Mouse (Mus musculus) embryonic facial prominence, embryonic 13.5 days (tissue): ENCODE results near the gene Dcaf6. TPM values are rescaled to one million over a fixed set of nuclear protein-coding genes. Genes with fewer than 3 reads are reported as not detected.
A peak's percentile ranks its signal among the peaks of the same experiment; 100 is the strongest.

ENCODE experiments used
- ATAC-seq: fragments of 200-750 bp; cut with Nextera tagmentation; 2 replicates; pipeline ENCODE4 v1.8.0; 2017; ENCODE audit warnings: low read depth; ENCODE audit not compliant: insufficient number of reproducible peaks, insufficient read depth, low FRiP score, low TSS enrichment
- H3K27ac ChIP-seq: fragments of 300-500 bp; sonication (generic); 2 replicates; pipeline ENCODE4 v1.5.1; 2015; ENCODE audit warnings: moderate library complexity, mild to moderate bottlenecking, inconsistent platforms
- H3K27me3 ChIP-seq: fragments of 300-500 bp; sonication (generic); 2 replicates; pipeline ENCODE4 v1.6.1; 2015; ENCODE audit warnings: mild to moderate bottlenecking, inconsistent platforms
- H3K36me3 ChIP-seq: fragments of 300-500 bp; sonication (generic); 2 replicates; pipeline ENCODE4 v1.6.1; 2015; ENCODE audit warnings: mild to moderate bottlenecking, inconsistent platforms
- H3K4me1 ChIP-seq: fragments of 300-500 bp; sonication (generic); 2 replicates; pipeline ENCODE4 v1.6.1; 2015; ENCODE audit warnings: inconsistent platforms
- H3K4me2 ChIP-seq: fragments of 300-500 bp; sonication (generic); 2 replicates; pipeline ENCODE4 v1.6.1; 2015; ENCODE audit warnings: moderate library complexity, mild to moderate bottlenecking, inconsistent platforms
- H3K4me3 ChIP-seq: fragments of 300-500 bp; sonication (generic); 2 replicates; pipeline ENCODE4 v1.5.1; 2015; ENCODE audit warnings: mild to moderate bottlenecking, inconsistent platforms
- H3K9ac ChIP-seq: fragments of 300-500 bp; sonication (generic); 2 replicates; pipeline ENCODE4 v1.6.1; 2015; ENCODE audit warnings: mild to moderate bottlenecking, inconsistent platforms
- H3K9me3 ChIP-seq: fragments of 300-500 bp; sonication (generic); 2 replicates; pipeline ENCODE4 v1.6.1; 2016; ENCODE audit warnings: inconsistent platforms
- WGBS: fragments of 180-500 bp; shearing (Covaris S2); methylation state at CpG from one replicate; pipeline ENCODE4 v1.1.7; 2015; ENCODE audit warnings: mixed read lengths; 5-methylcytosine and 5-hydroxymethylcytosine counted together
- polyA plus RNA-seq: library from polyadenylated mRNA; unstranded; fragments of >200 nt; fragmentation: Nextera tagmentation; extraction: Ambion mirVana; gene quantifications from 2 replicates; pipeline ENCODE4 v1.2.1, GENCODE M21; 2015

Dcaf6 gene
- polyA plus RNA-seq, 1 experiment from 2014 or later = 13.5 TPM

DNA sequence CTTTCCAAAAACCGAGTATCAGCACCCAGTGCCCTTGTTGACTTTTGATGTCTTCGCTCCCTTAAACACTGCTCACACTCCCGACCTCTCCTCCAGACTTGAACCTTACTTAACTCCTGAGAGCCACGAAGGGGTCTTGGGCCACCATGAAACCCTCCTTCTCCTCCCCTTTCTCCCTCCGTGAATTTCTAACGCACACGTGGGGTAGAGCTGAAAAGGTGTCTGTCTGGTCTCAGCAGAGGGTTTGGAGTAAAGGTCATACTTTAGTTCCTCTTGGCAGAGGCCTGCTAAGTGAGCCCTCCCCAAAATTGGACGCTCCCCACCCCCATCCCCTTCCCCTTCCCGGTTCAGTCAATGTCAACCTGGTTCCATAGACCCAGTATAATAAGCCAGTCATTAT, 1.4 kb upstream of the Dcaf6 start:
- no peak overlapping the region; the same call in 1 of the 2 replicates for H3K27ac ChIP-seq
- peak overlapping the region; percentile 81 for H3K9ac ChIP-seq
- H3K9me3 ChIP-seq = no peaks in the 10 kb centered on the region
- peaks cover 13% of the 10 kb centered on the region for H3K4me1 ChIP-seq
- ATAC-seq = no peak
- H3K36me3 ChIP-seq = no peaks in the 10 kb centered on the region
- no peaks in the 10 kb centered on the region for H3K27me3 ChIP-seq
- H3K4me3 ChIP-seq = peak overlapping the region; percentile 94
- peak overlapping the region; percentile 63 for H3K4me2 ChIP-seq
- 1% methylated on average over 9 of the region's 9 CpGs for WGBS

DNA sequence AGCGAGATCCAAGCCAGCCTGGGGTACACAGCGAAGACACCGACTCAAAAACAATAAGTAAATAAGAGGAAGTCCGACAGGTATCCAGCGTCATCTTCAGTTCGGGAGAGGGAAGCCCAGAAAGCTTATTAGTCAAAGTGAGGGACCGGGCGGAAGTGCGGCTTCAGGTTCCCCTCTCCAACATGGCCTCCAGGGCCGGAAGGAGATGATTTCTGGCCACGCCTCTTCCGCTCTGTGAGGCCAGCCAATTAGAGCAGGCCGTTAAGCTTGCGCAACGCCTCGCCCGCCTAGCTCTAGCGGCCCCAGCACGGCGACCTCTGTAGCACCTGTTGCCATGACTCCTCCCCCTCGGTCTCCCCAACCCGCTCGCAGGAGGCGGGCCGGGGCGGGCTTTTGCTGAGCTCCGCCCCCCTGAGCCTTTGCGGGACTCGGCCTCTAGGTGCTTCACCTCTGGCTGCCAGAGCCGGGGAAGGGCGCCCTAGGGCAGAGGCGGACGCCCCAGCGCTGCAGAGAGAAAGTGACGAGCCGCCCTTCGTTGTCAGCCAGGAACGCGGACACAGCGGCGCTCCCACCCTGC, 614 bp upstream of the Dcaf6 start:
- WGBS = under 1% methylated on average over 41 of the region's 41 CpGs
- H3K27me3 ChIP-seq = no peaks in the 10 kb centered on the region
- no peaks in the 10 kb centered on the region for H3K36me3 ChIP-seq
- peak overlapping the region; percentile 63 for H3K4me2 ChIP-seq
- H3K4me3 ChIP-seq = peak overlapping the region; percentile 94
- H3K9me3 ChIP-seq = no peaks in the 10 kb centered on the region
- ATAC-seq = peak; percentile 97
- peak overlapping the region; percentile 92 for H3K27ac ChIP-seq
- H3K4me1 ChIP-seq = peaks cover 13% of the 10 kb centered on the region
- peak overlapping the region; percentile 86 for H3K9ac ChIP-seq

DNA sequence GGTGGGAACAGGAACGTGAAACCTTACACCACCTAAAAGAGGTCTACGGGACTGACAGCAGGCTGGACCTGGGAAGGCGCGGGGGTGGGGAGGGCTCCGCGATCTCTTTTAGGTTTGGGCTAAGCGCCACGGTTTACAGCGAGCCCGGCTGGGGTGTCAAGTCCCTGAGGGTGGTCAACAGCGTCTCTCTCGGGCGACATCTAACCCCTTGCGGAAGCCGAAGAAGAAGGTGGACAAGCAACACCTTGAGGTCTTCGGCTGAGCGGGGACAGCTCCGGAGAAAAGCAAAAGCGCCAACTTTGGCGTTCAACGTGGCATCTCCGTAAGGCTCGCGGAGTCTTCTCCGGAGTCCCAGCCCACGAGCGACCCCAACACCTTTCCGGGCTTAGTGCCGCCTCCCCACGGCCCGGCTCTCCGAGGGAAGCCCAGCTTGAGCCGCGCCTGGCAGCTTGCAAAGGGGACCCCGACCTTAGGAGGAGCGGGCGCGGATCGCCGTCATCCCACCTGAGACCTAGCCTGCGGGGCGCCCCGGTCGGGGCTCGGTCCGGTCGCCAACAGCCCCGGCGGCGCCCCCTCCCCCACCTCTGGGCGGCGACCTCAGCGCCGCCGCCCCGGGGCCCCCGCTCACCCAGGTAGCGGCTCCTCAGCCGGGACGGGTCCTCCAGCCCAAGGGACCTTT, 633 bp downstream of the Dcaf6 start:
- peaks cover 13% of the 10 kb centered on the region for H3K4me1 ChIP-seq
- H3K27ac ChIP-seq = peak overlapping the region; percentile 92
- H3K9me3 ChIP-seq = no peaks in the 10 kb centered on the region
- H3K9ac ChIP-seq = peak overlapping the region; percentile 86
- WGBS = under 1% methylated on average over 60 of the region's 60 CpGs
- peak overlapping the region; percentile 94 for H3K4me3 ChIP-seq
- H3K4me2 ChIP-seq = peak overlapping the region; percentile 63
- H3K36me3 ChIP-seq = no peaks in the 10 kb centered on the region
- no peak; the same call in 1 of the 2 replicates for ATAC-seq
- H3K27me3 ChIP-seq = no peaks in the 10 kb centered on the region

DNA sequence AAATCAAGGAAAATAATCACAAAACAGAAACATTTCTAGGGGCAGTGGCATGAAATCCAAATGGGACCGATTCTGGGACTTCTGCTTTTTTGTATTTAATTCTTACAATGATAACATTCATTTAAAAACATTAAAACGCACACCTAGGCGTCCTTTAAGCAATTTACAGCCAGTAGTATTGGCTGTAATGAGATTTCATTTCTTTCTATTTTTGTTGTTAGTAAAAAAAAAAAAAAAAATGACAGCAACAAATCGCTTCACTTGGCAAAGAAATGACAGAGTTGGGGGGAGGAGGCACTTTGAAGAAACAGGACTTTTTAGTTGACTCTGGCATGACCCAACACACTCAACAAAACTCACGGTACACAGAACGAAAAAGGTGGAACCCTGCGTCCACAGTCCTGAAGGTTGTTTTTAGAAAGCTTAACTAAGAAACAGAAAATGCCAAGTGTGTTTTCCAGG, 1.2 kb downstream of the Dcaf6 start:
- Histone ChIP-seq H3K9me3 (no peaks in the 10 kb centered on the region), H3K27me3 (no peaks in the 10 kb centered on the region), H3K27ac (no peak overlapping the region), H3K36me3 (no peaks in the 10 kb centered on the region), H3K4me1 (peaks cover 13% of the 10 kb centered on the region), H3K4me3 (peak overlapping the region; percentile 94), H3K4me2 (peak overlapping the region; percentile 63), H3K9ac (peak overlapping the region; percentile 86)
- ATAC-seq = no peak
- 17% methylated on average over 7 of the region's 7 CpGs for WGBS

GRCm38 (mm10) chr1:165441719-165442118, 18.6 kb downstream of the Dcaf6 start:
- 73% methylated on average over 3 of the region's 3 CpGs for WGBS
- no peak for ATAC-seq
- H3K9me3 ChIP-seq = no peaks in the 10 kb centered on the region
- no peak overlapping the region for H3K27ac ChIP-seq
- H3K36me3 ChIP-seq = no peaks in the 10 kb centered on the region
- no peaks in the 10 kb centered on the region for H3K4me1 ChIP-seq
- H3K4me3 ChIP-seq = no peak overlapping the region
- H3K4me2 ChIP-seq = no peak overlapping the region
- no peaks in the 10 kb centered on the region for H3K27me3 ChIP-seq
- no peak overlapping the region for H3K9ac ChIP-seq

DNA sequence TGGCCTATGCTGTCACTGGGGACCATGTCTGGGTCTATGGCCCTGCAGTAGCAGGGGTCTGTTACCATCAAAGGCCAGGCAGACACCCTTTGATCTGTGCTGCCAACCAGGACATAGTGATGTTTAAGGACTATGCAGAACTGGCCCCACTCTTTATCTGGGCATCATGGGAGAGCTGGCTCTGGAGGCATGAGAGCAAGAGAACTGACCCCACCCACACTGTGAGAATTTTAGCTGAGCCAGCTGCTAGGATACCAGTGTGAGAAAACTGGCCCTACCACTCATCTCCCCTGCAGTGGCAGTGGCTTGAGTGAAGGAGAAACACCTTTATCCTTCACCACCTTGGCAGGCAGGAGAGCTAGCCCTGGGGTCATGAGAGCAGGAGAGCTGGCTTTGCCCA, 19.1 kb downstream of the Dcaf6 start:
- Histone ChIP-seq H3K9ac (no peak overlapping the region), H3K4me1 (no peaks in the 10 kb centered on the region), H3K9me3 (no peaks in the 10 kb centered on the region), H3K27me3 (no peaks in the 10 kb centered on the region), H3K27ac (no peak overlapping the region), H3K4me2 (no peak overlapping the region), H3K36me3 (no peaks in the 10 kb centered on the region), H3K4me3 (no peak overlapping the region)
- no peak for ATAC-seq

DNA sequence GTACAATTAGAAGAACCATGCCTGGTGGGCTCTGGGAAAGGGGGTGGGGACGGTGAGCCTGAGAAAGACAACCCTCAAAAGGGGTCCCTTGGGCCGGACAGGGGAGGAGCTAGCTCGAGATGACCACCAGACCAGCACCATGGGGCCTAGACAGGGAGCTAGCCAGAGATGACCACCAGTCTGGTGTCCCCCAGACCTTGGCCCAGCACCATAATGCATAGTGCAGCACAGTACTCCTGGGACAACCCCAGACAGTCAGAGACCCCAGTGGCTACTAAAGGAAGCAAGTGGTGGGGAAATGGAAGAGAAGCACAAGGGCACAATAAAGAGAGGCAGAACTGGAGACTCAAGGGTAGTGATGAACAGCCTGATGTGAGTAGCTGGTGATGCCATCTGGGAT, 19.5 kb downstream of the Dcaf6 start:
- peaks cover 2% of the 10 kb centered on the region; the same call in 1 of the 2 replicates for H3K9me3 ChIP-seq
- WGBS = 60% methylated on average over 3 of the region's 3 CpGs
- no peak for ATAC-seq
- no peaks in the 10 kb centered on the region for H3K36me3 ChIP-seq
- H3K9ac ChIP-seq = no peak overlapping the region
- H3K4me3 ChIP-seq = no peak overlapping the region
- H3K27ac ChIP-seq = no peak overlapping the region
- no peaks in the 10 kb centered on the region for H3K27me3 ChIP-seq
- H3K4me1 ChIP-seq = no peaks in the 10 kb centered on the region
- H3K4me2 ChIP-seq = no peak overlapping the region

DNA sequence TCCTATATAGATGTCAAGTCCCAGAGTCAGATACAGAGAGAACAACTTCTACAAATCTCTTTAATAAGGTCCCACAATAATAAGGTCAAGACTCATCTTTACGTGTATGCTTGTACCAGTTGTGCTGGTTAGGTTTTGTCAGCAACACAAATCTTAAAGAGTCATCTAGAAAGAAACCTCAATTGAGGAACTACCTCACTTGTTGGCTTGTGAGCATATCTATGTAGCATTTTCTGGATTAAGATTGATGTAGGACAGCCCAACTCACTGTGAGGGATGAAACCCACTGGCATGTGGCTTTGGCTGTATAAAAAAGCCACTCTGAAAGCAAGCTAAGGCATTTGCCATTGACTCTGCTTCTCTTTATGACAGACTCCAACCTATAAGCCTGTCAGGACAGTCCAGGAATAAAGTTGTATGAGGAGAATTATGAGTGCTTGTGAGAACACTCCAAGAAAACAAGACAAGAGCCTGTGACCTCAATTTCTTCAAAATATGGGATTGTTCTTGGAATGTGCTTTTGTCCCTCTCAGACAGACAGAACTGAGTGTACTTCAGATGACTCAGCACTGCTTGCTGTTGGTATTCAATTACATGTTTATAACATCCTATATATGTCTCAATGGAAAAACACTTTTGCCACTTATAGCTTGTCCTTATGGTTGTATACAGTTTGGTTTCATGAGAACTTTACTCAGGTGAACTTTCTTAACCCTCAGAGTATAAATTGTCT, 21.8 kb downstream of the Dcaf6 start:
- no peak overlapping the region for H3K9ac ChIP-seq
- H3K27ac ChIP-seq = no peak overlapping the region
- H3K4me3 ChIP-seq = no peak overlapping the region
- peaks cover 6% of the 10 kb centered on the region; the same call in 1 of the 2 replicates for H3K9me3 ChIP-seq
- 98% methylated on average over 1 of the region's 1 CpGs for WGBS
- no peaks in the 10 kb centered on the region for H3K36me3 ChIP-seq
- no peak for ATAC-seq
- no peak overlapping the region for H3K4me2 ChIP-seq
- no peaks in the 10 kb centered on the region for H3K4me1 ChIP-seq
- no peaks in the 10 kb centered on the region for H3K27me3 ChIP-seq

DNA sequence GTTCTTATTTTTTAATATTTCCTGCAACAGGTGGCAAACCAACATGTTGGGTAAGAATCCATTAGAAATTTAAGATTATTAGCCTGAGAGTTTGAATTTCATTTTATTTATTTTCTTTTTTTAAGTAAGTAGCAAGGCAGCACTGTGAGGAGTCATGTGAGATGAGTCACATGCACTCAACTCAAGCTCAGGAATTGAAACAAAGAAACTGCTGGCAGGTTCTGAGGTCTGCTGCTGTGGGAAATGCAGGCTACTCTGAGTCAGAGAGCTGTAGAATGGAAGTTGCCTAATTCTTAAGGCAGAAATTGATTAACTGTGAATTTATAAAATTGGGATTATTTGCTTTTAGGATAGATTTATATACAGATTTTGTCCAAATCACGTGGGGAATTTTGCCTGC, 27.4 kb downstream of the Dcaf6 start:
- no peaks in the 10 kb centered on the region for H3K27me3 ChIP-seq
- peaks cover 6% of the 10 kb centered on the region; the same call in 1 of the 2 replicates for H3K9me3 ChIP-seq
- 83% methylated on average over 1 of the region's 1 CpGs for WGBS
- no peak overlapping the region for H3K27ac ChIP-seq
- H3K4me3 ChIP-seq = no peak overlapping the region
- H3K4me1 ChIP-seq = no peaks in the 10 kb centered on the region
- H3K4me2 ChIP-seq = no peak overlapping the region
- no peak for ATAC-seq
- no peaks in the 10 kb centered on the region for H3K36me3 ChIP-seq
- H3K9ac ChIP-seq = no peak overlapping the region

DNA sequence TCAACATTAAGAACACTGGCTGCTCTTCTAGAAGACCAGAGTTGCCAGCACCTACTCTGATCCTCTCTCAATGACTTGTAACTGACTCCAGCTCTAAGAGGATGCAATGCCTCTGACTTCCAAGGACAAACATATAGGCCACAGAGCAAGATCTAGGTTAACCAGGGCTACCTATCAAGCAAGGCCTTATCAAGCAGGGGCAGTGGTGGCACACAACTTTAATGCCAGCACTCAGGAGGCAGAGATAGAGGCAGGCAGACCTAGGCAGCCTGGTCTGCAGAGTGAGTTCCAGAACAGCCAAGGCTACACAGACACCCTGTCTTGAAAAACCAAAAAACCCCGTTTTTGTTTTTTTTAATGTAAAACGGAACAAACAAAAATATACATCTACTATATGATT, 34.0 kb downstream of the Dcaf6 start:
- H3K27ac ChIP-seq = no peak overlapping the region
- H3K4me1 ChIP-seq = no peaks in the 10 kb centered on the region
- no peaks in the 10 kb centered on the region for H3K27me3 ChIP-seq
- H3K9me3 ChIP-seq = no peaks in the 10 kb centered on the region
- no peaks in the 10 kb centered on the region; the same call in 1 of the 2 replicates for H3K36me3 ChIP-seq
- H3K4me3 ChIP-seq = no peak overlapping the region
- WGBS = 94% methylated on average over 2 of the region's 2 CpGs
- no peak overlapping the region for H3K9ac ChIP-seq
- H3K4me2 ChIP-seq = no peak overlapping the region
- ATAC-seq = no peak

DNA sequence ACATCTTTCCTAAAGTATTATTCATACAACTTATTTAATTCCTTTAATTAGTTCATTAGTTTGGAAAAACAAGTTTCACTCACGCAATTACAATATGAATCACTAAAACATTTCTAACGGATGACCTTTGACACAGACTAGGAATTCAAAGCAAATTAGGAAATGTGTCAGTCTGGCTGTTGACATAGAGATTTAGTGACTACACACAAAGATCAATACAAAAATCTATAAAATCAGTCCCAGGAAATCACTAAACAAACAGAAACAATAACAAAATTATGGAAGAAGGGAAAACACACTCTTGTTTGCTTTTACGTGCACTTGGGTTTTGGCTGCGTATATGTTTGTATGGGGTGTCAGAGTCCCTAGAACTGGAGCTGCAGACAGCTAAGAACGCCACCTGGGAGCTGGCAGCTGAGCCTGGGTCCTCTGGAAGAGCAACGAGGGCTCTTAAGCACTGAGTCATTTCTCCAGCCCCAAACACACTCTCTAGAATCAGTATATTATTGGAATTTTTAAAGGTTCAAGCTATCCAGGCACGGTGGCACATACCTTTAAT, 38.8 kb downstream of the Dcaf6 start:
- H3K36me3 ChIP-seq = no peaks in the 10 kb centered on the region; the same call in 1 of the 2 replicates
- H3K9me3 ChIP-seq = no peaks in the 10 kb centered on the region
- no peak for ATAC-seq
- WGBS = 78% methylated on average over 7 of the region's 7 CpGs
- no peak overlapping the region for H3K4me2 ChIP-seq
- no peak overlapping the region for H3K9ac ChIP-seq
- H3K27ac ChIP-seq = no peak overlapping the region
- no peak overlapping the region for H3K4me3 ChIP-seq
- no peaks in the 10 kb centered on the region for H3K27me3 ChIP-seq
- no peaks in the 10 kb centered on the region for H3K4me1 ChIP-seq
